Comparison of ENCODE assay signal across 14 mouse cellular contexts in genomic region chr6:86593146-86593897, GRCm38 (mm10). TPM values are rescaled to one million over a fixed set of nuclear protein-coding genes. Genes with fewer than 3 reads are reported as not detected.
DNase-seq lines count a peak whose midpoint lies in the region; ATAC-seq and TF ChIP-seq lines count a peak whose summit lies in the region.
"Had no signal": no experiment of that assay in that cellular context is flagged by ENCODE, and none has a peak within 500 bp of the region (broad histone marks: within the 10 kb centered on the region; RNA-seq: fewer than 3 reads in every experiment).

No protein-coding gene starts in this region.

- TF ChIP-seq CTCF in lung, postnatal 0 days (IDR thresholded peaks at IDR 0.05) = peak; percentile 28

- H3K27me3 ChIP-seq in lung, postnatal 0 days (replicated peaks; ENCODE audit: insufficient read depth, low read length) = no peaks in the 10 kb centered on the region
- H3K27me3 ChIP-seq: midbrain, embryonic 15.5 days had no signal

- no peaks in the 10 kb centered on the region for H3K36me3 ChIP-seq in lung, postnatal 0 days (ENCODE audit: insufficient read depth, low read length)
- H3K36me3 ChIP-seq: hindbrain, embryonic 13.5 days; midbrain, embryonic 15.5 days had no signal

- no peaks in the 10 kb centered on the region for H3K4me1 ChIP-seq in lung, postnatal 0 days (ENCODE audit: insufficient read depth, low read depth, low read length)
- H3K4me1 ChIP-seq: hindbrain, embryonic 13.5 days; midbrain, embryonic 15.5 days had no signal

- no peak for ATAC-seq in lung, postnatal 0 days
- peak; percentile 96 for ATAC-seq in activated CD4-positive, CD25-positive, alpha-beta regulatory T cell, adult 4 months
- peak; percentile 70 for ATAC-seq in monocyte, adult 5-6 weeks (replicated peaks; ENCODE audit: insufficient number of reproducible peaks, low FRiP score, low TSS enrichment, poor library complexity, severe bottlenecking)
- ATAC-seq: midbrain, embryonic 15.5 days had no signal

- H3K9ac ChIP-seq in lung, postnatal 0 days (replicated peaks; ENCODE audit: low read depth) = no peak overlapping the region
- H3K9ac ChIP-seq: hindbrain, embryonic 13.5 days; midbrain, embryonic 15.5 days had no signal

- DNase-seq in lung, postnatal 0 days (ENCODE audit: low spot score) = no peak
- DNase-seq in lung, postnatal 14 days = no peak
- no peak for DNase-seq in left cerebral cortex, postnatal 14 days (ENCODE audit: low spot score in 2 of 2)
- DNase-seq in testis, postnatal 10 days (ENCODE audit: low spot score) = no peak
- DNase-seq in right cerebral cortex, postnatal 10 days (ENCODE audit: low spot score in 2 of 2) = no peak
- DNase-seq: adrenal gland, postnatal 10 days; embryo, embryonic 11 days; heart, adult 18-20 months; kidney, postnatal 14 days; lung, adult 18-20 months had no signal

- H3K4me3 ChIP-seq in lung, postnatal 0 days (ENCODE audit: low read depth, low read length) = no peak overlapping the region
- H3K4me3 ChIP-seq: hindbrain, embryonic 13.5 days; midbrain, embryonic 15.5 days had no signal

- no peak for TF ChIP-seq EP300 in lung, postnatal 0 days (IDR thresholded peaks at IDR 0.05)

- WGBS in lung, postnatal 0 days = 75% methylated on average over 10 of the region's 10 CpGs

- H3K9me3 ChIP-seq in lung, postnatal 0 days (ENCODE audit: low read length) = no peaks in the 10 kb centered on the region
- H3K9me3 ChIP-seq: hindbrain, embryonic 13.5 days; midbrain, embryonic 15.5 days had no signal

- H3K4me2 ChIP-seq in lung, postnatal 0 days (replicated peaks; ENCODE audit: low read depth, low read length) = no peak overlapping the region
- H3K4me2 ChIP-seq: hindbrain, embryonic 13.5 days; midbrain, embryonic 15.5 days had no signal

- intact Hi-C loops in left cerebral cortex, postnatal 14 days (cut with DNase I) = no loop called here

- no peak overlapping the region for H3K27ac ChIP-seq in lung, postnatal 0 days (ENCODE audit: low read length)
- H3K27ac ChIP-seq: hindbrain, embryonic 13.5 days; midbrain, embryonic 15.5 days had no signal

RNA-seq across cellular contexts. Expression of gene Asprv1, which starts 34.6 kb away (rescaled TPM):
- polyA plus RNA-seq in lung, postnatal 0 days (2015; fragmentation: Nextera tagmentation; extraction: Ambion mirVana) = 4.4 and 4.6 TPM in 2 replicates
- under 1 TPM; 0.29 to 0.31 TPM for polyA plus RNA-seq in activated CD4-positive, CD25-positive, alpha-beta regulatory T cell, adult 4 months (2017; shearing (Covaris generic))
- 0.29 to 0.96 TPM in 2 of 3 replicates, not detected in the other for total RNA-seq in monocyte, adult 5-6 weeks (2017)
- 1 to 10 TPM; 1.5 to 1.7 TPM for total RNA-seq in left cerebral cortex, postnatal 14 days (2021)
- total RNA-seq: heart, adult 18-20 months had no signal
